Mouse (Mus musculus): Measurements from ENCODE around the gene Zfhx3. TPM values are rescaled to one million over a fixed set of nuclear protein-coding genes. Genes with fewer than 3 reads are reported as not detected.
A peak's percentile ranks its signal among the peaks of the same experiment; 100 is the strongest.

Gene Zfhx3
- polyA plus RNA-seq, 1 experiment from 2014 or later, result 8.2 TPM

- no peaks in the 10 kb centered on the region for H3K27me3 ChIP-seq (replicated peaks; ENCODE audit: insufficient read depth, low read length)
- WGBS, result 47% methylated on average over 15 of the region's 15 CpGs
- DNase-seq (ENCODE audit: low spot score), result no peak
- no peaks in the 10 kb centered on the region for H3K9me3 ChIP-seq (ENCODE audit: low read length)
- no peak overlapping the region for H3K27ac ChIP-seq (ENCODE audit: low read length)
- H3K9ac ChIP-seq (replicated peaks; ENCODE audit: low read depth), result no peak overlapping the region
- no peaks in the 10 kb centered on the region for H3K36me3 ChIP-seq (ENCODE audit: insufficient read depth, low read length)
- TF ChIP-seq EP300 (IDR thresholded peaks at IDR 0.05), result 0 out of 2 replicates have a peak, but pooled peaks have one; percentile 39
- no peak for TF ChIP-seq CTCF (IDR thresholded peaks at IDR 0.05)
- no peak for ATAC-seq
- no peak overlapping the region for H3K4me2 ChIP-seq (replicated peaks; ENCODE audit: low read depth, low read length)
- no peak overlapping the region for H3K4me3 ChIP-seq (ENCODE audit: low read depth, low read length)
- H3K4me1 ChIP-seq (ENCODE audit: insufficient read depth, low read depth, low read length), result peaks cover 20% of the 10 kb centered on the region; the same call in 1 of the 2 replicates
Observed at GRCm38 (mm10) chr8:108827428-108827827, 885.0 kb downstream of the Zfhx3 start.

- TF ChIP-seq CTCF (IDR thresholded peaks at IDR 0.05) (no peak), EP300 (IDR thresholded peaks at IDR 0.05) (no peak)
- no peaks in the 10 kb centered on the region for H3K36me3 ChIP-seq (ENCODE audit: insufficient read depth, low read length)
- 42% methylated on average over 11 of the region's 12 CpGs for WGBS
- no peak overlapping the region for H3K27ac ChIP-seq (ENCODE audit: low read length)
- no peaks in the 10 kb centered on the region for H3K9me3 ChIP-seq (ENCODE audit: low read length)
- DNase-seq (ENCODE audit: low spot score), result no peak
- peaks cover 7% of the 10 kb centered on the region; the same call in 1 of the 2 replicates for H3K4me1 ChIP-seq (ENCODE audit: insufficient read depth, low read depth, low read length)
- no peak overlapping the region for H3K4me3 ChIP-seq (ENCODE audit: low read depth, low read length)
- H3K4me2 ChIP-seq (replicated peaks; ENCODE audit: low read depth, low read length), result no peak overlapping the region
- no peaks in the 10 kb centered on the region for H3K27me3 ChIP-seq (replicated peaks; ENCODE audit: insufficient read depth, low read length)
- H3K9ac ChIP-seq (replicated peaks; ENCODE audit: low read depth), result no peak overlapping the region
- ATAC-seq, result 0 out of 2 replicates have a peak, but pooled peaks have one; percentile 17
Observed at GRCm38 (mm10) chr8:108829305-108829717, 886.9 kb downstream of the Zfhx3 start.

- no peaks in the 10 kb centered on the region for H3K27me3 ChIP-seq (replicated peaks; ENCODE audit: insufficient read depth, low read length)
- no peak overlapping the region for H3K4me3 ChIP-seq (ENCODE audit: low read depth, low read length)
- ATAC-seq (peak; percentile 14; the same call in 1 of the 2 replicates), DNase-seq (ENCODE audit: low spot score) (peak; percentile 22)
- no peaks in the 10 kb centered on the region for H3K4me1 ChIP-seq (ENCODE audit: insufficient read depth, low read depth, low read length)
- no peak overlapping the region for H3K27ac ChIP-seq (ENCODE audit: low read length)
- no peak overlapping the region for H3K9ac ChIP-seq (replicated peaks; ENCODE audit: low read depth)
- whole genome bisulfite sequencing, result 67% methylated on average over 11 of the region's 11 CpGs
- TF ChIP-seq CTCF (IDR thresholded peaks at IDR 0.05) (no peak), EP300 (IDR thresholded peaks at IDR 0.05) (no peak)
- H3K9me3 ChIP-seq (ENCODE audit: low read length), result no peaks in the 10 kb centered on the region
- no peak overlapping the region for H3K4me2 ChIP-seq (replicated peaks; ENCODE audit: low read depth, low read length)
- no peaks in the 10 kb centered on the region for H3K36me3 ChIP-seq (ENCODE audit: insufficient read depth, low read length)
Observed at GRCm38 (mm10) chr8:108835143-108835542, 892.7 kb downstream of the Zfhx3 start.

GRCm38 (mm10) chr8:108837788-108838187 lies 895.3 kb downstream of the Zfhx3 start:
- Histone ChIP-seq H3K4me1 (ENCODE audit: insufficient read depth, low read depth, low read length) (no peaks in the 10 kb centered on the region), H3K9ac (replicated peaks; ENCODE audit: low read depth) (no peak overlapping the region), H3K9me3 (ENCODE audit: low read length) (no peaks in the 10 kb centered on the region), H3K27ac (ENCODE audit: low read length) (no peak overlapping the region), H3K27me3 (replicated peaks; ENCODE audit: insufficient read depth, low read length) (no peaks in the 10 kb centered on the region), H3K4me3 (ENCODE audit: low read depth, low read length) (no peak overlapping the region), H3K4me2 (replicated peaks; ENCODE audit: low read depth, low read length) (no peak overlapping the region), H3K36me3 (ENCODE audit: insufficient read depth, low read length) (no peaks in the 10 kb centered on the region)
- DNase-seq (ENCODE audit: low spot score) (no peak), ATAC-seq (no peak)
- 40% methylated on average over 10 of the region's 10 CpGs for WGBS
- TF ChIP-seq EP300 (IDR thresholded peaks at IDR 0.05) (no peak), CTCF (IDR thresholded peaks at IDR 0.05) (no peak)

GRCm38 (mm10) chr8:108838761-108839160 lies 896.3 kb downstream of the Zfhx3 start:
- TF ChIP-seq CTCF (IDR thresholded peaks at IDR 0.05), result no peak
- TF ChIP-seq EP300 (IDR thresholded peaks at IDR 0.05), result no peak
- no peaks in the 10 kb centered on the region for H3K27me3 ChIP-seq (replicated peaks; ENCODE audit: insufficient read depth, low read length)
- no peak overlapping the region for H3K4me3 ChIP-seq (ENCODE audit: low read depth, low read length)
- WGBS, result 91% methylated on average over 6 of the region's 6 CpGs
- no peaks in the 10 kb centered on the region for H3K36me3 ChIP-seq (ENCODE audit: insufficient read depth, low read length)
- no peaks in the 10 kb centered on the region for H3K4me1 ChIP-seq (ENCODE audit: insufficient read depth, low read depth, low read length)
- H3K4me2 ChIP-seq (replicated peaks; ENCODE audit: low read depth, low read length), result no peak overlapping the region
- DNase-seq (ENCODE audit: low spot score), result no peak
- no peaks in the 10 kb centered on the region for H3K9me3 ChIP-seq (ENCODE audit: low read length)
- H3K9ac ChIP-seq (replicated peaks; ENCODE audit: low read depth), result no peak overlapping the region
- no peak overlapping the region for H3K27ac ChIP-seq (ENCODE audit: low read length)
- ATAC-seq, result no peak

- H3K9ac ChIP-seq (replicated peaks; ENCODE audit: low read depth), result no peak overlapping the region
- no peak overlapping the region for H3K4me3 ChIP-seq (ENCODE audit: low read depth, low read length)
- no peak for TF ChIP-seq CTCF (IDR thresholded peaks at IDR 0.05)
- no peak for TF ChIP-seq EP300 (IDR thresholded peaks at IDR 0.05)
- no peaks in the 10 kb centered on the region for H3K27me3 ChIP-seq (replicated peaks; ENCODE audit: insufficient read depth, low read length)
- no peak for DNase-seq (ENCODE audit: low spot score)
- no peaks in the 10 kb centered on the region for H3K4me1 ChIP-seq (ENCODE audit: insufficient read depth, low read depth, low read length)
- no peak overlapping the region for H3K27ac ChIP-seq (ENCODE audit: low read length)
- H3K36me3 ChIP-seq (ENCODE audit: insufficient read depth, low read length), result no peaks in the 10 kb centered on the region
- 76% methylated on average over 4 of the region's 5 CpGs for WGBS
- H3K4me2 ChIP-seq (replicated peaks; ENCODE audit: low read depth, low read length), result no peak overlapping the region
- no peak for ATAC-seq
- H3K9me3 ChIP-seq (ENCODE audit: low read length), result no peaks in the 10 kb centered on the region
Observed at GRCm38 (mm10) chr8:108842307-108842706, 899.9 kb downstream of the Zfhx3 start.

GRCm38 (mm10) chr8:108846174-108846573 lies 903.7 kb downstream of the Zfhx3 start:
- no peak for DNase-seq (ENCODE audit: low spot score)
- TF ChIP-seq EP300 (IDR thresholded peaks at IDR 0.05), result no peak
- no peak for TF ChIP-seq CTCF (IDR thresholded peaks at IDR 0.05)
- Histone ChIP-seq H3K9ac (replicated peaks; ENCODE audit: low read depth) (no peak overlapping the region), H3K4me1 (ENCODE audit: insufficient read depth, low read depth, low read length) (no peaks in the 10 kb centered on the region), H3K4me3 (ENCODE audit: low read depth, low read length) (no peak overlapping the region), H3K9me3 (ENCODE audit: low read length) (no peaks in the 10 kb centered on the region), H3K27ac (ENCODE audit: low read length) (no peak overlapping the region), H3K36me3 (ENCODE audit: insufficient read depth, low read length) (no peaks in the 10 kb centered on the region), H3K4me2 (replicated peaks; ENCODE audit: low read depth, low read length) (no peak overlapping the region), H3K27me3 (replicated peaks; ENCODE audit: insufficient read depth, low read length) (no peaks in the 10 kb centered on the region)
- no peak for ATAC-seq
- 59% methylated on average over 6 of the region's 6 CpGs for WGBS
